Mouse (Mus musculus): ENCODE results near the gene Ldha. TPM values are rescaled to one million over a fixed set of nuclear protein-coding genes. Genes with fewer than 3 reads are reported as not detected.

The Ldha gene
- total and polyA plus RNA-seq, 3 experiments = 613 to 2,637 (median 1,212) TPM

- no peak for TF ChIP-seq POLR2AphosphoS2 (IDR thresholded peaks at IDR 0.05; ENCODE audit: low read length)
- no peak for TF ChIP-seq BHLHE40 (IDR thresholded peaks at IDR 0.05; ENCODE audit: borderline replicate concordance, low read depth, low read length)
- 0 out of 2 replicates have a peak, but pooled peaks have one; percentile 10 for TF ChIP-seq CHD1 (IDR thresholded peaks at IDR 0.05; ENCODE audit: low read depth, low read length)
- no peak for TF ChIP-seq UBTF (IDR thresholded peaks at IDR 0.05; ENCODE audit: borderline replicate concordance, insufficient read depth, low read depth, low read length)
- 0 out of 4 replicates have a peak, but pooled peaks of 1 of the 2 experiments have one; percentile 13 for TF ChIP-seq POLR2A (IDR thresholded peaks at IDR 0.05; ENCODE audit: control insufficient read depth in 1 of 2, insufficient read depth in 1 of 2, low read depth in 1 of 2, low read length in 2 of 2, poor library complexity in 1 of 2)
- no peak for TF ChIP-seq JUND (IDR thresholded peaks at IDR 0.05; ENCODE audit: low read depth, low read length)
- no peak for TF ChIP-seq ZNF384 (IDR thresholded peaks at IDR 0.05; ENCODE audit: low read depth, low read length)
- no peak for TF ChIP-seq ZKSCAN1 (IDR thresholded peaks at IDR 0.05; ENCODE audit: low read depth, low read length)
- H3K79me2 ChIP-seq (ENCODE audit: control insufficient read depth, insufficient read depth, low read length, poor library complexity) = peaks cover 9% of the 10 kb centered on the region
Observed at GRCm38 (mm10) chr7:46852666-46853065, 11.4 kb downstream of the Ldha start.

GRCm38 (mm10) chr7:46853365-46853764 lies 12.1 kb downstream of the Ldha start:
- DNase-seq (ENCODE audit: low read depth, low spot score) = no peak
- Histone ChIP-seq H3K4me3 (ENCODE audit: control insufficient read depth in 1 of 2, insufficient read depth in 1 of 2, low read depth in 2 of 2, low read length in 2 of 2) (no peak overlapping the region), H3K79me2 (ENCODE audit: control insufficient read depth, insufficient read depth, low read length, poor library complexity) (peaks cover 5% of the 10 kb centered on the region; the same call in 1 of the 2 replicates), H3K9me3 (replicated peaks; ENCODE audit: insufficient read depth, low read length) (no peaks in the 10 kb centered on the region), H3K27ac (ENCODE audit: control insufficient read depth, low read depth, low read length) (no peak overlapping the region), H3K36me3 (ENCODE audit: control insufficient read depth in 1 of 2, insufficient read depth in 2 of 2, low read length in 2 of 2) (peaks cover 6 to 35% of the 10 kb centered on the region in 2 experiments), H3K9ac (ENCODE audit: control insufficient read depth, low read depth, low read length, poor library complexity, severe bottlenecking) (no peak overlapping the region), H3K4me1 (ENCODE audit: control insufficient read depth in 1 of 2, insufficient read depth in 2 of 2, low read length in 2 of 2) (peaks cover 0 to 5% of the 10 kb centered on the region in 2 experiments; a peak in 3 of 4 replicates), H3K27me3 (ENCODE audit: control insufficient read depth in 1 of 2, insufficient read depth in 2 of 2, low read length in 2 of 2) (no peaks in the 10 kb centered on the region)
- TF ChIP-seq CTCF (IDR thresholded peaks at IDR 0.05 in 2 of 3, conservative IDR thresholded peaks at IDR 0.05 in 1 of 3; ENCODE audit: control insufficient read depth in 1 of 3, insufficient read depth in 1 of 3, low read depth in 2 of 3, low read length in 3 of 3, poor library complexity in 1 of 3, severe bottlenecking in 1 of 3) (no peak), CHD1 (IDR thresholded peaks at IDR 0.05; ENCODE audit: low read depth, low read length) (0 out of 2 replicates have a peak, but pooled peaks have one; percentile 9)

More at GRCm38 (mm10) chr7:46852666-46853065, 11.4 kb downstream of the Ldha start:
- no peak overlapping the region for H3K27ac ChIP-seq (ENCODE audit: control insufficient read depth, low read depth, low read length)
- DNase-seq (ENCODE audit: low read depth, low spot score) = no peak
- no peaks in the 10 kb centered on the region for H3K9me3 ChIP-seq (replicated peaks; ENCODE audit: insufficient read depth, low read length)
- H3K36me3 ChIP-seq (ENCODE audit: control insufficient read depth in 1 of 2, insufficient read depth in 2 of 2, low read length in 2 of 2) = peaks cover 11 to 41% of the 10 kb centered on the region in 2 experiments
- peaks cover 0 to 5% of the 10 kb centered on the region in 2 experiments; a peak in 3 of 4 replicates for H3K4me1 ChIP-seq (ENCODE audit: control insufficient read depth in 1 of 2, insufficient read depth in 2 of 2, low read length in 2 of 2)
- no peaks in the 10 kb centered on the region for H3K27me3 ChIP-seq (ENCODE audit: control insufficient read depth in 1 of 2, insufficient read depth in 2 of 2, low read length in 2 of 2)
- H3K9ac ChIP-seq (ENCODE audit: control insufficient read depth, low read depth, low read length, poor library complexity, severe bottlenecking) = no peak overlapping the region
- H3K4me3 ChIP-seq (ENCODE audit: control insufficient read depth in 1 of 2, insufficient read depth in 1 of 2, low read depth in 2 of 2, low read length in 2 of 2) = no peak overlapping the region

- Histone ChIP-seq H3K4me3 (ENCODE audit: control insufficient read depth in 1 of 2, insufficient read depth in 1 of 2, low read depth in 2 of 2, low read length in 2 of 2) (no peak overlapping the region), H3K9me3 (replicated peaks; ENCODE audit: insufficient read depth, low read length) (no peaks in the 10 kb centered on the region), H3K27ac (ENCODE audit: control insufficient read depth, low read depth, low read length) (no peak overlapping the region), H3K79me2 (ENCODE audit: control insufficient read depth, insufficient read depth, low read length, poor library complexity) (peaks cover 1% of the 10 kb centered on the region; the same call in 1 of the 2 replicates), H3K27me3 (ENCODE audit: control insufficient read depth in 1 of 2, insufficient read depth in 2 of 2, low read length in 2 of 2) (no peaks in the 10 kb centered on the region), H3K4me1 (ENCODE audit: control insufficient read depth in 1 of 2, insufficient read depth in 2 of 2, low read length in 2 of 2) (no peaks in the 10 kb centered on the region), H3K9ac (ENCODE audit: control insufficient read depth, low read depth, low read length, poor library complexity, severe bottlenecking) (no peak overlapping the region), H3K36me3 (ENCODE audit: control insufficient read depth in 1 of 2, insufficient read depth in 2 of 2, low read length in 2 of 2) (peaks cover 0 to 21% of the 10 kb centered on the region in 2 experiments; a peak in 2 of 4 replicates)
- peak; percentile 68 for DNase-seq (ENCODE audit: low read depth, low spot score)
- TF ChIP-seq GATA1 (IDR thresholded peaks at IDR 0.05; ENCODE audit: low read depth, low read length) = no peak
- TF ChIP-seq SIN3A (IDR thresholded peaks at IDR 0.05; ENCODE audit: low read length) = no peak
- TF ChIP-seq HCFC1 (IDR thresholded peaks at IDR 0.05; ENCODE audit: low read depth, low read length) = no peak
- no peak for TF ChIP-seq MYB (IDR thresholded peaks at IDR 0.05; ENCODE audit: low read depth, low read length)
- TF ChIP-seq MYC (IDR thresholded peaks at IDR 0.05; ENCODE audit: low read depth, low read length) = no peak
- no peak; the same call in 1 of the 2 replicates for TF ChIP-seq NELFE (IDR thresholded peaks at IDR 0.05; ENCODE audit: low read depth, low read length)
- TF ChIP-seq ZNF384 (IDR thresholded peaks at IDR 0.05; ENCODE audit: low read depth, low read length) = no peak
- no peak for TF ChIP-seq RCOR1 (IDR thresholded peaks at IDR 0.05; ENCODE audit: low read depth, low read length)
- no peak for TF ChIP-seq ETS1 (IDR thresholded peaks at IDR 0.05; ENCODE audit: low read depth, low read length)
- TF ChIP-seq POLR2AphosphoS5 (IDR thresholded peaks at IDR 0.05; ENCODE audit: borderline replicate concordance, low read depth, low read length) = 0 out of 2 replicates have a peak, but pooled peaks have one; percentile 23
- TF ChIP-seq CTCF (IDR thresholded peaks at IDR 0.05 in 2 of 3, conservative IDR thresholded peaks at IDR 0.05 in 1 of 3; ENCODE audit: control insufficient read depth in 1 of 3, insufficient read depth in 1 of 3, low read depth in 2 of 3, low read length in 3 of 3, poor library complexity in 1 of 3, severe bottlenecking in 1 of 3) = no peak
- TF ChIP-seq POLR2A (IDR thresholded peaks at IDR 0.05; ENCODE audit: control insufficient read depth in 1 of 2, insufficient read depth in 1 of 2, low read depth in 1 of 2, low read length in 2 of 2, poor library complexity in 1 of 2) = peak in 1 of 2 experiments; percentile 64; a peak in 2 of 4 replicates
- TF ChIP-seq SMC3 (IDR thresholded peaks at IDR 0.05; ENCODE audit: low read depth, low read length) = peak; percentile 26; the same call in 1 of the 2 replicates
- TF ChIP-seq KAT2A (conservative IDR thresholded peaks at IDR 0.05; ENCODE audit: low read depth, low read length) = no peak
- TF ChIP-seq MAZ (IDR thresholded peaks at IDR 0.05; ENCODE audit: low read depth, low read length) = no peak
- TF ChIP-seq MAFK (IDR thresholded peaks at IDR 0.05; ENCODE audit: borderline replicate concordance, low read depth, low read length) = no peak
Observed at GRCm38 (mm10) chr7:46855866-46856560, 14.7 kb downstream of the Ldha start.

Measured in MEL (cell line).